Mouse (Mus musculus): Measurements from ENCODE around the gene Rps17.

GRCm38 (mm10) chr7:81371811-81372210, 26.8 kb upstream of the Rps17 start:
- TF ChIP-seq POLR2A (IDR thresholded peaks at IDR 0.05; ENCODE audit: low read depth, low read length) (no peak), CTCF (IDR thresholded peaks at IDR 0.05; ENCODE audit: extremely low read depth, insufficient read length, insufficient replicate concordance, low read depth, low read length) (no peak)
